Mouse (Mus musculus) embryonic facial prominence, embryonic 14.5 days (tissue): ENCODE results near the gene Plxna3. TPM values are rescaled to one million over a fixed set of nuclear protein-coding genes. Genes with fewer than 3 reads are reported as not detected.
"Not testable (repeated sequence)": the region's sequence is repeated elsewhere in the genome, so short reads cannot be mapped to it uniquely, and the experiment has no call there.

ENCODE experiments used
- ATAC-seq: fragments of 200-750 bp; cut with Nextera tagmentation; 2 replicates; pipeline ENCODE4 v1.8.0; 2017; ENCODE audit warnings: low read depth, moderate number of reproducible peaks, moderate TSS enrichment
- DNase-seq: peaks from one replicate; pipeline ENCODE4 v3.0.0-alpha.2; 2015; ENCODE audit warnings: low spot score
- H3K27ac ChIP-seq: fragments of 300-500 bp; sonication (generic); replicated peaks from 2 replicates; pipeline ENCODE4 v1.5.1; 2014; ENCODE audit warnings: low read depth, mild to moderate bottlenecking, low read length, moderate library complexity
- H3K27me3 ChIP-seq: fragments of 300-500 bp; sonication (generic); replicated peaks from 2 replicates; pipeline ENCODE4 v1.6.1; 2014; ENCODE audit warnings: low read length; ENCODE audit not compliant: control insufficient read depth, insufficient read depth
- H3K36me3 ChIP-seq: fragments of 300-500 bp; sonication (generic); 2 replicates; pipeline ENCODE4 v1.6.1; 2014; ENCODE audit warnings: low read length, mixed read lengths; ENCODE audit not compliant: control insufficient read depth, insufficient read depth
- H3K4me1 ChIP-seq: fragments of 300-500 bp; sonication (generic); 2 replicates; pipeline ENCODE4 v1.6.1; 2014; ENCODE audit warnings: antibody characterized with exemption, low read length; ENCODE audit not compliant: control insufficient read depth, insufficient read depth
- H3K4me2 ChIP-seq: fragments of 300-500 bp; sonication (generic); 2 replicates; pipeline ENCODE4 v1.6.1; 2014; ENCODE audit warnings: low read depth, mild to moderate bottlenecking, low read length, moderate library complexity, mixed read lengths
- H3K4me3 ChIP-seq: fragments of 300-500 bp; sonication (generic); 2 replicates; pipeline ENCODE4 v1.5.1; 2014; ENCODE audit warnings: low read depth, mild to moderate bottlenecking, low read length
- H3K9ac ChIP-seq: fragments of 300-500 bp; sonication (generic); 2 replicates; pipeline ENCODE4 v1.6.1; 2014; ENCODE audit warnings: low read depth, mild to moderate bottlenecking, low read length, moderate library complexity, mixed read lengths
- H3K9me3 ChIP-seq: fragments of 300-500 bp; sonication (generic); 2 replicates; pipeline ENCODE4 v1.6.1; 2016; ENCODE audit warnings: low read length; ENCODE audit not compliant: control insufficient read depth
- WGBS: fragments of 180-500 bp; shearing (Covaris S2); extraction: QIAGEN DNeasy Blood & Tissue Kit; methylation state at CpG from one replicate; pipeline ENCODE4 v1.1.7; 2014; 5-methylcytosine and 5-hydroxymethylcytosine counted together
- polyA plus RNA-seq: library from polyadenylated mRNA; unstranded; fragments of >200 nt; fragmentation: Nextera tagmentation; extraction: Ambion mirVana; gene quantifications from 2 replicates; pipeline ENCODE4 v1.2.1, GENCODE M21; 2014

The Plxna3 gene
- polyA plus RNA-seq, 1 experiment from 2014 or later, result 18.0 TPM

- ATAC-seq, result peak; percentile 94
- H3K27me3 ChIP-seq, result no peaks in the 10 kb centered on the region
- peak within 1 kb of the TSS; percentile 72 for H3K9ac ChIP-seq
- H3K4me1 ChIP-seq, result no peaks in the 10 kb centered on the region
- H3K4me2 ChIP-seq, result peak within 1 kb of the TSS; percentile 61
- H3K4me3 ChIP-seq, result peak within 1 kb of the TSS; percentile 46
- 31% methylated on average over 15 of the region's 22 CpGs for WGBS
- no peaks in the 10 kb centered on the region for H3K9me3 ChIP-seq
- peak within 1 kb of the TSS; percentile 44 for H3K27ac ChIP-seq
- DNase-seq, result peak; percentile 89
- no peaks in the 10 kb centered on the region for H3K36me3 ChIP-seq
Measured at GRCm38 (mm10) chrX:74353467-74353770, 24.6 kb downstream of the Plxna3 start, which contains the start of gene Lage3. TSS of gene Lage3 (minus strand) at chrX:74353618.

DNA sequence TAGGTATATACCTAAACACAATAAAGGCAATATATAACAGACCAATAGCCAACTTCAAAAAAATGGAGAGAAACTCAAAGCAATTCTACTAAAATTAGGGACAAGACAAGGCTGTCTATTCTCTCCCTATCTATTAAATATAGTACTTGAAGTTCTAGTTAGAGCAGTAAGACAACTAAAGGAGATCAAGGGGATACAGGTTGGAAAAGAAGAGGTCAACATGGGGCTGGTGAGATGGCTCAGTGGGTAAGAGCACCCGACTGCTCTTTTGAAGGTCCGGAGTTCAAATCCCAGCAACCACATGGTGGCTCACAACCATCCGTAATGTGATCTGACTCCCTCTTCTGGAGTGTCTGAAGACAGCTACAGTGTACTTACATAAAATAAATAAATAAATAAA, 28.2 kb downstream of the Plxna3 start:
- not testable (repeated sequence) for H3K27me3 ChIP-seq, H3K4me1 ChIP-seq, H3K27ac ChIP-seq, H3K9ac ChIP-seq, ATAC-seq, H3K9me3 ChIP-seq, H3K4me2 ChIP-seq, H3K36me3 ChIP-seq, DNase-seq, H3K4me3 ChIP-seq
- WGBS, result 86% methylated on average over 3 of the region's 3 CpGs

- no peak for ATAC-seq
- Histone ChIP-seq H3K36me3 (no peaks in the 10 kb centered on the region), H3K4me2 (no peak overlapping the region), H3K4me1 (no peaks in the 10 kb centered on the region), H3K27me3 (no peaks in the 10 kb centered on the region), H3K4me3 (no peak overlapping the region), H3K9me3 (no peaks in the 10 kb centered on the region), H3K9ac (no peak overlapping the region), H3K27ac (no peak overlapping the region)
- DNase-seq, result peak; percentile 20
- WGBS, result 40% methylated on average over 11 of the region's 11 CpGs
Measured at GRCm38 (mm10) chrX:74359171-74359570, 30.3 kb downstream of the Plxna3 start.

DNA sequence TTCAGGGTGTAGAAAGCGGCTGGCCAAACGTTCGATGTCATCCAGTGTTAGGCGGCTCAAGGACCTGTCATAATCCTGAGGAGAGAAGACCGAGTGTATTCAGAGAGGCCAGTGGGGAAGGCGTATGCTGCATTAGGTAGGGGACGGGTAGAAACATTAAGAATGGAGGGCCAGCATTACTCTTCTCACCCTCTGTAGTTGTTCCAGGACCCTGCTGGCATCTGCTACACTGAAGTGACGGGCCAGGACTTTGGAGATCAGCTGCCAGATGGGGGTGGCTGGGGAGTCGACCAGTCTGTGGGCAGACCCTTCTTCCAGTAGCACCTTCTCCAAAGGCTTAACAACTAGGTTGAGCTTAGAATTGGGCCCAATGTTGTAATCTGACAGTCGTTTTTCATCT, 38.6 kb downstream of the Plxna3 start:
- Histone ChIP-seq H3K4me1 (no peaks in the 10 kb centered on the region), H3K9me3 (no peaks in the 10 kb centered on the region), H3K4me3 (peak overlapping the region; percentile 56), H3K27me3 (no peaks in the 10 kb centered on the region), H3K27ac (0 out of 2 replicates have a peak overlapping the region, but pooled peaks have one; percentile 78), H3K9ac (peak overlapping the region; percentile 81), H3K36me3 (0 out of 2 replicates have a peak, but pooled peaks cover 12% of the 10 kb centered on the region), H3K4me2 (peak overlapping the region; percentile 64)
- ATAC-seq, result no peak
- WGBS, result 64% methylated on average over 10 of the region's 10 CpGs
- no peak for DNase-seq

GRCm38 (mm10) chrX:74368209-74368909, 39.5 kb downstream of the Plxna3 start:
- Histone ChIP-seq H3K4me3 (peak overlapping the region; percentile 56), H3K27me3 (no peaks in the 10 kb centered on the region), H3K27ac (peak overlapping the region; percentile 78), H3K4me2 (peak overlapping the region; percentile 64), H3K36me3 (0 out of 2 replicates have a peak, but pooled peaks cover 12% of the 10 kb centered on the region), H3K9ac (peak overlapping the region; percentile 81), H3K9me3 (no peaks in the 10 kb centered on the region), H3K4me1 (no peaks in the 10 kb centered on the region)
- 13% methylated on average over 13 of the region's 49 CpGs for WGBS
- DNase-seq, result peak; percentile 74
- ATAC-seq, result peak; percentile 86

GRCm38 (mm10) chrX:74372888-74373549, 44.2 kb downstream of the Plxna3 start, which contains the start of the genes Ubl4a and Slc10a3:
TSS of gene Ubl4a (minus strand) at chrX:74373218.
TSS of gene Slc10a3 (minus strand) at chrX:74373349.
- Histone ChIP-seq H3K36me3 (0 out of 2 replicates have a peak, but pooled peaks cover 6% of the 10 kb centered on the region), H3K4me2 (peak within 1 kb of the TSS; percentile 65), H3K9me3 (no peaks in the 10 kb centered on the region), H3K27me3 (no peaks in the 10 kb centered on the region), H3K27ac (no peak within 1 kb of the TSS), H3K4me3 (peak within 1 kb of the TSS; percentile 49), H3K4me1 (no peaks in the 10 kb centered on the region), H3K9ac (peak within 1 kb of the TSS; percentile 70)
- DNase-seq (peak; percentile 95), ATAC-seq (peak; percentile 92)
- WGBS, result 22% methylated on average over 29 of the region's 32 CpGs

DNA sequence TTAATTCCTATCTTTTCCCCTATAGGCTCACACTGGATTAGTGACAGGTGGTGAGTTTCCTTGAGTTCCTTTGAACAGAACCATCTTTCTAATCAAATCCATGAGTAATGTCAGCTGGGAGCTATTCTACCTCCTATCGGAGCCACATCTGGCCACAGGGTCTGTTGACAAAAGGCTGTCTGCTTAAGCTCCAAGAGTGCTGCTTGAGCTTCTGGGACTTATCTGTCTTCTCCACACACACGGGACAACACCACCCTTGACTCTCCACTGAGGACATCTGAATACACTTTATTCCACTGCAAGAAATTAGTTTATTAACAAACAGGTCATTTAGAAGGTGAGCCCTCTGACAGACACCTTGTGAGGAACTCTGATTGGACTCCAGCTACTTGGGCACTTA, 55.6 kb downstream of the Plxna3 start:
- H3K9me3 ChIP-seq, result no peaks in the 10 kb centered on the region
- H3K9ac ChIP-seq, result no peak overlapping the region
- DNase-seq (no peak), ATAC-seq (no peak)
- 0 out of 2 replicates have a peak, but pooled peaks cover 10% of the 10 kb centered on the region for H3K36me3 ChIP-seq
- H3K4me3 ChIP-seq, result no peak overlapping the region
- no peaks in the 10 kb centered on the region for H3K27me3 ChIP-seq
- WGBS, result 70% methylated on average over 2 of the region's 2 CpGs
- no peak overlapping the region for H3K4me2 ChIP-seq
- no peak overlapping the region for H3K27ac ChIP-seq
- H3K4me1 ChIP-seq, result no peaks in the 10 kb centered on the region

GRCm38 (mm10) chrX:74388153-74388552, 59.3 kb downstream of the Plxna3 start:
- Histone ChIP-seq H3K4me2 (no peak overlapping the region), H3K27me3 (no peaks in the 10 kb centered on the region), H3K36me3 (0 out of 2 replicates have a peak, but pooled peaks cover 10% of the 10 kb centered on the region), H3K9ac (no peak overlapping the region), H3K4me3 (no peak overlapping the region), H3K9me3 (no peaks in the 10 kb centered on the region), H3K27ac (no peak overlapping the region), H3K4me1 (peaks cover 5% of the 10 kb centered on the region; the same call in 1 of the 2 replicates)
- ATAC-seq (no peak), DNase-seq (no peak)
